Mouse (Mus musculus) T-cell, adult 2 months (primary cell): ENCODE results near the gene Sft2d2.
A peak's percentile ranks its signal among the peaks of the same experiment; 100 is the strongest.

Experiments
- DNase-seq: peaks from one replicate; pipeline ENCODE4 v3.0.0; 2022; ENCODE audit warnings: low spot score

Gene Sft2d2

GRCm38 (mm10) chr1:165133279-165133678, 61.0 kb downstream of the Sft2d2 start:
- no peak for DNase-seq

GRCm38 (mm10) chr1:165132187-165132877, 61.9 kb downstream of the Sft2d2 start:
- peak; percentile 57 for DNase-seq

GRCm38 (mm10) chr1:165129573-165129972, 64.7 kb downstream of the Sft2d2 start:
- DNase-seq = no peak
